Comparison of ENCODE assay signal across 8 mouse cellular contexts in the genomic region with DNA sequence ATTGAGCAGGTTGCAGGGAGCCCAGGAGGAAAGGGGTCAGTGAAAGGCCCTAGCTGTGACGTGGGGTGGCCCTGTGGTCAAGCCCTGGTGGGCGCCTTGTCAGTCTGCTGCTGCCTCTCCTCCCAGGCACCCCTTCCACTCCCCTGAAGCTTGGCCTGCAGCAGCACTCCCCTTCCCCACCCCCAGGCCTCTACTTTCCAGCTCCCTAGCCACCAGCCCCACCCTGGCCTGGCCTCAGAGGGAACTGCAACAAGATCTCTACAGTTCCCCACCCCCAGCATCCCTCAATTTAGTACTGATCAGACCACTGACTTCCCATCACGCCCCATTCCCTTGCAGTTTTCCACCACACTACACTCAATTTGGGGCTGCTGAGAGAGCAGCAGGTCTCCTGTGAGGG. TPM values are rescaled to one million over a fixed set of nuclear protein-coding genes. Genes with fewer than 3 reads are reported as not detected.
A peak's percentile ranks its signal among the peaks of the same experiment; 100 is the strongest.
DNase-seq lines count a peak whose midpoint lies in the region; ATAC-seq lines count a peak whose summit lies in the region.

No protein-coding gene starts in this region.

- no peaks in the 10 kb centered on the region for H3K9me3 ChIP-seq in liver, embryonic 13.5 days (replicated peaks)
- H3K9me3 ChIP-seq in liver, embryonic 12.5 days (replicated peaks) = no peaks in the 10 kb centered on the region
- H3K9me3 ChIP-seq in embryonic facial prominence, embryonic 14.5 days (ENCODE audit: control insufficient read depth, low read length) = no peaks in the 10 kb centered on the region
- no peaks in the 10 kb centered on the region for H3K9me3 ChIP-seq in hindbrain, embryonic 14.5 days (ENCODE audit: control insufficient read depth, low read length)
- no peaks in the 10 kb centered on the region for H3K9me3 ChIP-seq in neural tube, embryonic 12.5 days

- no peak overlapping the region for H3K4me2 ChIP-seq in liver, embryonic 13.5 days
- H3K4me2 ChIP-seq in liver, embryonic 12.5 days = no peak overlapping the region
- no peak overlapping the region for H3K4me2 ChIP-seq in embryonic facial prominence, embryonic 14.5 days (ENCODE audit: low read depth, low read length)
- no peak overlapping the region for H3K4me2 ChIP-seq in hindbrain, embryonic 14.5 days (replicated peaks)
- no peak overlapping the region for H3K4me2 ChIP-seq in neural tube, embryonic 12.5 days (replicated peaks)

- no peaks in the 10 kb centered on the region for H3K27me3 ChIP-seq in liver, embryonic 13.5 days
- no peaks in the 10 kb centered on the region for H3K27me3 ChIP-seq in liver, embryonic 12.5 days (replicated peaks)
- H3K27me3 ChIP-seq in embryonic facial prominence, embryonic 14.5 days (replicated peaks; ENCODE audit: control insufficient read depth, insufficient read depth, low read length) = no peaks in the 10 kb centered on the region
- H3K27me3 ChIP-seq in hindbrain, embryonic 14.5 days (ENCODE audit: control insufficient read depth, insufficient read depth, low read length) = no peaks in the 10 kb centered on the region
- H3K27me3 ChIP-seq in neural tube, embryonic 12.5 days (replicated peaks) = no peaks in the 10 kb centered on the region

- WGBS in liver, embryonic 13.5 days (ENCODE audit: insufficient replicate concordance) = 49% methylated on average over 3 of the region's 3 CpGs
- WGBS in liver, embryonic 12.5 days (ENCODE audit: insufficient replicate concordance) = 62% methylated on average over 3 of the region's 3 CpGs
- 45% methylated on average over 3 of the region's 3 CpGs for WGBS in embryonic facial prominence, embryonic 14.5 days
- WGBS in hindbrain, embryonic 14.5 days = 69% methylated on average over 3 of the region's 3 CpGs
- WGBS in neural tube, embryonic 12.5 days = 54% methylated on average over 3 of the region's 3 CpGs

- H3K9ac ChIP-seq in liver, embryonic 13.5 days = no peak overlapping the region
- no peak overlapping the region for H3K9ac ChIP-seq in liver, embryonic 12.5 days
- 0 out of 2 replicates have a peak overlapping the region, but pooled peaks have one; percentile 5 for H3K9ac ChIP-seq in embryonic facial prominence, embryonic 14.5 days (ENCODE audit: low read depth, low read length)
- H3K9ac ChIP-seq in hindbrain, embryonic 14.5 days = no peak overlapping the region
- no peak overlapping the region; the same call in 1 of the 2 replicates for H3K9ac ChIP-seq in neural tube, embryonic 12.5 days

- H3K36me3 ChIP-seq in liver, embryonic 13.5 days = no peaks in the 10 kb centered on the region
- no peaks in the 10 kb centered on the region for H3K36me3 ChIP-seq in liver, embryonic 12.5 days
- H3K36me3 ChIP-seq in embryonic facial prominence, embryonic 14.5 days (ENCODE audit: control insufficient read depth, insufficient read depth, low read length) = no peaks in the 10 kb centered on the region
- H3K36me3 ChIP-seq in hindbrain, embryonic 14.5 days (replicated peaks; ENCODE audit: control insufficient read depth, insufficient read depth) = no peaks in the 10 kb centered on the region
- H3K36me3 ChIP-seq in neural tube, embryonic 12.5 days = no peaks in the 10 kb centered on the region

- ATAC-seq in liver, embryonic 13.5 days (ENCODE audit: low read depth) = 0 out of 2 replicates have a peak, but pooled peaks have one; percentile 26
- ATAC-seq in liver, embryonic 12.5 days = no peak
- ATAC-seq in embryonic facial prominence, embryonic 14.5 days (ENCODE audit: low read depth) = peak; percentile 64
- ATAC-seq in hindbrain, embryonic 14.5 days (ENCODE audit: low FRiP score) = no peak
- ATAC-seq in neural tube, embryonic 12.5 days (ENCODE audit: low FRiP score, low read depth) = peak; percentile 18; the same call in 1 of the 2 replicates
- ATAC-seq in frontal cortex, adult (ENCODE audit: low TSS enrichment) = no peak

- H3K4me3 ChIP-seq in liver, embryonic 13.5 days (replicated peaks) = no peak overlapping the region
- H3K4me3 ChIP-seq in liver, embryonic 12.5 days = no peak overlapping the region
- no peak overlapping the region for H3K4me3 ChIP-seq in embryonic facial prominence, embryonic 14.5 days (ENCODE audit: low read depth, low read length)
- no peak overlapping the region for H3K4me3 ChIP-seq in hindbrain, embryonic 14.5 days (replicated peaks; ENCODE audit: low read length)
- H3K4me3 ChIP-seq in neural tube, embryonic 12.5 days = no peak overlapping the region

- H3K4me1 ChIP-seq in liver, embryonic 13.5 days (replicated peaks) = peaks cover 10% of the 10 kb centered on the region; the same call in 1 of the 2 replicates
- H3K4me1 ChIP-seq in liver, embryonic 12.5 days = peaks cover 13% of the 10 kb centered on the region
- H3K4me1 ChIP-seq in embryonic facial prominence, embryonic 14.5 days (ENCODE audit: control insufficient read depth, insufficient read depth, low read length) = peaks cover 24% of the 10 kb centered on the region
- peaks cover 18% of the 10 kb centered on the region; the same call in 1 of the 2 replicates for H3K4me1 ChIP-seq in hindbrain, embryonic 14.5 days (replicated peaks; ENCODE audit: control insufficient read depth, insufficient read depth, low read length)
- peaks cover 30% of the 10 kb centered on the region for H3K4me1 ChIP-seq in neural tube, embryonic 12.5 days

- no peak for DNase-seq in liver, embryonic 13.5 days
- DNase-seq in embryonic facial prominence, embryonic 14.5 days (ENCODE audit: low spot score) = peak; percentile 80
- DNase-seq in hindbrain, embryonic 14.5 days (ENCODE audit: low spot score) = no peak
- DNase-seq in layer of hippocampus, adult 18-20 months (ENCODE audit: low spot score in 2 of 2) = no peak
- no peak for DNase-seq in natural killer cell, adult 2 months (ENCODE audit: low spot score in 2 of 2)

- no peak overlapping the region for H3K27ac ChIP-seq in liver, embryonic 13.5 days
- H3K27ac ChIP-seq in liver, embryonic 12.5 days = no peak overlapping the region
- peak overlapping the region; percentile 90 for H3K27ac ChIP-seq in embryonic facial prominence, embryonic 14.5 days (replicated peaks; ENCODE audit: low read depth, low read length)
- peak overlapping the region; percentile 73 for H3K27ac ChIP-seq in hindbrain, embryonic 14.5 days
- peak overlapping the region; percentile 47; the same call in 1 of the 2 replicates for H3K27ac ChIP-seq in neural tube, embryonic 12.5 days

RNA-seq across cellular contexts. Expression of gene Alppl2, which starts 53.4 kb away (rescaled TPM):
- polyA plus RNA-seq in liver, embryonic 13.5 days (2015; fragmentation: Nextera tagmentation; extraction: Ambion mirVana) = not detected in 2 replicates
- 0.14 TPM in 1 of 2 replicates, not detected in the other for polyA plus RNA-seq in liver, embryonic 12.5 days (2016; fragmentation: Nextera tagmentation; extraction: Ambion mirVana)
- not detected in 2 replicates for polyA plus RNA-seq in embryonic facial prominence, embryonic 14.5 days (2014; fragmentation: Nextera tagmentation; extraction: Ambion mirVana)
- polyA plus RNA-seq in hindbrain, embryonic 14.5 days (2014; fragmentation: Nextera tagmentation; extraction: Ambion mirVana) = not detected in 2 replicates
- not detected in 2 replicates for polyA plus RNA-seq in neural tube, embryonic 12.5 days (2016; fragmentation: Nextera tagmentation; extraction: Ambion mirVana)
- not detected for total RNA-seq in layer of hippocampus, adult 18-20 months (2021)

Comparison
In these comparisons a context has a peak if more than half of its experiments do, and no peak if none do; other contexts are left out.
1. ATAC-seq: peak in liver, embryonic 13.5 days (single experiment), embryonic facial prominence, embryonic 14.5 days (single experiment) and neural tube, embryonic 12.5 days (single experiment); none in liver, embryonic 12.5 days (single experiment), hindbrain, embryonic 14.5 days (single experiment) and frontal cortex, adult (single experiment).
2. H3K27ac ChIP-seq: peak in embryonic facial prominence, embryonic 14.5 days (single experiment), hindbrain, embryonic 14.5 days (single experiment) and neural tube, embryonic 12.5 days (single experiment); none in liver, embryonic 13.5 days (single experiment) and liver, embryonic 12.5 days (single experiment).